Mouse (Mus musculus): ENCODE data around the gene Prap1.
A peak's percentile ranks its signal among the peaks of the same experiment; 100 is the strongest.
"Not testable (repeated sequence)": the region's sequence is repeated elsewhere in the genome, so short reads cannot be mapped to it uniquely, and the experiment has no call there.

Gene Prap1

DNA sequence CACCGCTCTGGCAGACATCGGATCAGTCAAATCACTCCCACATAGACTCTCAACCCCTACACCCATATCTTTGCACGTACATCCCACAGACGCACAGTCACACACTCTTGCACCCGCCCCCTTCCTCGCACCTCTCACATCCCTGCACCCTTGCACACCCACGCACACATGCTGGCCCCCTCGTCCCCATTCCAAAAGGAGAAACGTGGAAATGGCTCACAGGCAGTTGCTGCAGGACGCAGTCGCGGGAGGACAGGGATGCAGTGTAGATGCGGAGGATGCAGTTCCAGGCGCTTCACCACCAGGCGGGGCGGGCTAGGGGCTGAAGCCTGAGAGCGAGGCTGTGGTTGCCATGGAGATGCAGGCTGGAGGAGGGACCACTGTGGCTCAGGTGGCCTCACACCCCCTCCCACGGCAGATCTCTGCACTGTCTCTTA is 10.9 kb upstream of the Prap1 start, which contains the start of gene Caly:
Gene Caly (minus strand): TSS at position 307 of the 437 bp plus-strand sequence.
- no peak for DNase-seq (ENCODE audit: low spot score)

DNA sequence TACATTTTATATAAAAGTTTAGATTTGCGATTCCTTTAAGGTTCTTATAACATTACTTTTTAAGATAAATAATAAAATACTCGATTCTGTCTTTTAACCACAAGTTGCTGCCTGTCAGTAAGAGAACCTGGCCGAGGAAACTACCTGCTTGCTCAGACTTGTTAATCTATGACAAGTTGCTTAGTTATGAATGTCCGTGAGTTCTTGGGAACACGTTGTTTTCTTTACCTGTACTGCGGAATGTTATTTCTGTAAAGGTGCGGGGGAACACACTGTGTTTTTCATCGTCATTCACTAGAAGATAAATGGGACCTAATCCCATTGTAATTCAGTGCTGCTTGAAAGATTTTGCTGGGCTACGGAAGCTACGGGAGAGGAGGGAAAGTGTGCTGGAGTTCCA is 2.6 kb upstream of the Prap1 start:
- no peak for DNase-seq (ENCODE audit: low spot score)

DNA sequence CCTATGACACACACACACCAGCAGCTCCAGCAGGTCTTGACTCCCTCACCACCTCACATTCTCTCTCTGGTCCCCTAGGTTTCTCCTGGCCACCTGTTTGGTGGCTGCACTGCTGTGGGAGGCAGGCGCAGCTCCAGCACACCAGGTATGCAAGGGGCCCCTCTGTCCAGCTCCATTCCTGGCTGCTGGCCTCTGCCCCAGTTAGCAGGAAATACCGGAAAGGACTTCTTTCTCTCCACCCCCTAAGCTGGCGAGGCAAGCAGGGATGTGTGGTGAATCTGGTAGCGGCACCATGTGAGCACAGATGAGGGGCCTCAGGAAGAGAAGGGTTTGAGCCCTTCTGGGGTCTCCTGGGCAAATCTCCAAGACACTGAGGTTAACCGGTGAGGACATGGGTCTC is 1.8 kb downstream of the Prap1 start:
- no peak for DNase-seq (ENCODE audit: low spot score)

DNA sequence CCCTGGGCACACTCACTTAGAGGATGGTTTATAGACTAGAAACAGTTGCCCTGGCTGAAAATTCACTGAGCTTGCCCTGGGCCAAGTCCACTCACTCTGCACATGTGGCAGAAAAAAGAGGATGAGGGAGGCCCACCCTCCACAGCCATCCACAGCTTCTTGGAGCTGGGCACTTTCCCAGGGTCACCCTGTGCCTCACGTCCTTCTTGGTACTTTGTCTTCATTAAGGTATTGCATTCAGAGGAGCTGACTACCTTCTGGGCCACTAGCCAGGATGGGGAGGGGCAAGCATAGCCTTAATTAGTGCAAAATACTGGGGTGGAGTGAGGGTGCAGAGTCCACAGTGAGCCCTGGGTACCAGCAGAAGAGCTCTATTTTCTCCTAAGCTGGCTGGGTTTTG is 2.4 kb downstream of the Prap1 start:
- no peak for DNase-seq (ENCODE audit: low spot score)

DNA sequence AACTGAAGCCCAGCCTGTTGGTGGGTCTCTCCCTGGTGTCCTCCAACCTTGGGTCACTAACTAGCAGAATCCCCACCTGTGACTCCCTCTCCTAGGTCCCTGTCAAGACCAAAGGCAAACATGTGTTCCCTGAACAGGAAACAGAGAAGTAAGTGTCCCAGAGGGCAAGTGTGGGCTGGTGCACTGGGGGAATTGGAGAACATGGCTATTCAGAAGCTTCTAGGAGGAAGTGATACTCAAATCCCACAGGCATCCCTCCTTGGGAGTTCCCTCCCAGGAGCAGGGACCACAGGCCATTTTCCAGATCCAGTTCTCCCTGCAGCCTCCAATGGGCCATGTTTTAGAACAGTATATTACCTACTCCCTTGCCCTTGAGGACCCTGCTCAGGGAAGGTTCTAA is 2.9 kb downstream of the Prap1 start:
- no peak for DNase-seq (ENCODE audit: low spot score)

DNA sequence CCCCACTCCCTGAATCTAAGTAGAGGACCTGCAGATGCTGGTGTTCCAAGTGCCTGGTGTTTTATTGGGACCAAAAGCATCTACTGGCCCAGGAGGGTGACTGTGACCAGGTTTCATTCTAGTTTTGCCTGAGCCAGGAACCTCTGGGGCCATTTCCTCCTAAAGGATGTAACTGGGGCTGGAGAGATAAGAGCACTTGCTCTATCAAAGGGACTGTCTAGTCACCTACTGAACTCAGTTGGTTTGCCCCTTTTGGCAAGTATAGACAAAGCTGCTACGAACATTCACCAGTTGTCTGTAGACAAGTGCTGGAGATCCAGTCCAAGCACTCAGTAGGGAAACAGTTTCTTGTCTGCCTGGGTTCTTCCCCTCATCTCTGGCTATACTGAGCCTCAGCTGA is 5.3 kb downstream of the Prap1 start:
- DNase-seq (ENCODE audit: low spot score): no peak

DNA sequence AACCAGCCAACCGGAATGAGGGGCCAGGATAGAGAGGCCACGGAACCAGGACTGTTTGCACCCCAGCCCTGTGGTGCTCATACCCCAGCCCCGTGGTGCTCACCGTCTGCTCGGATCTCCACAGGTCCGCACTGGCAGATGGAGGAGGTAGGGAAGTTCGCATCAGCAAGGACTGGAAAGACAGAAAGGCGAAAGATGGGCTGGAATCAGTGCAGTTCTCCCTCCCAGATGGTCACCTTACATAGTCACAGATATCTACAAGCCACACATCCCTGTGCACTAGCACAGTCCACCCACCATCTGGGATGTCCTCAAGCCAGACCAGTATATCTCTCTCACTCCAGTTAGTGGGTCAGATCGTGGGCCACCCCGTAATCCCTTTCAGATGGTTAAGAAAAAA is 8.3 kb downstream of the Prap1 start:
- DNase-seq (ENCODE audit: low spot score): no peak

DNA sequence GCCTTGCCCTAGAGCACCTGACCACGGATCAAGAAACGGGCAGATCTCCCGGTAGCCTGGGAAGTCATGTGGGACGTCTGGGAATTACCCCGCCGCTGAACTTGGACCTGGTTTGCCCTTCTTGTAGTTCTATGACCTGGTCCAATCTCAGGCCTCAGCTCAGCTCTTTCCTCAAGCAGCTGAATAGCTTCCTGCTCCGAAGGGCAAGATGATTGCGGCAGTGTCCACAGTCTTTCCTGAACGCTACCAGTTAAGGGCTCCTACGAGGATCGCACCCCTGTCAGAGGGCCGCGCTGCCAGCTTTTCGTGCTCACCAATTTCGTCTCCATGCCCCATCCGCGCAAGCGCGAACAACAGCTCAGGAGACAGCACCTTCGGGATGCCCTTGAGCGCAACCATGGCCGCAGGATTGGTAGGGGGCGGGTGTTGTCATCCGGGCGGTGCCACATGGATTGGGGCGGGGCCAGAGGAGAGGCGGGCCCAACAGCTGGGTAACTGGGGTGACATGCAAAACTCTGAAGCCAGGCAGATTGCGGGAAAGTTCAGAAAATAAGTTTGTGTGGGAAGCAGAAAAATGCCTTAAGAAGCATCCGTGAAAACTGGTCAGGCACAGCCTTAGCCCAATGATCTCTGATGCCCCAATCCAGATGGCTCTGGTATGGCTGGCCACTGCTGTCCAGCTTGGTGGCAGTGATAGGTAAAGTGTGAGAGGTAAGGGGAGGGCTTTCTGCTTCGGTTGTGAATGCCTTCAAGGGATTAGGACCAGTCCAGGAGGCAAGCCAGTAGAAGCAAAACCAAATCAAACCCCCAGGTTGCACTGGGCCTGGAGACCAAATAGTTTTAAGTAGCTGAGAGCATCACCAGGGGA is 9.0 kb downstream of the Prap1 start, which contains the start of gene Fuom:
Gene Fuom (minus strand): TSS at position 449 of the 868 bp plus-strand sequence.
- DNase-seq (ENCODE audit: low spot score): peak; percentile 69

DNA sequence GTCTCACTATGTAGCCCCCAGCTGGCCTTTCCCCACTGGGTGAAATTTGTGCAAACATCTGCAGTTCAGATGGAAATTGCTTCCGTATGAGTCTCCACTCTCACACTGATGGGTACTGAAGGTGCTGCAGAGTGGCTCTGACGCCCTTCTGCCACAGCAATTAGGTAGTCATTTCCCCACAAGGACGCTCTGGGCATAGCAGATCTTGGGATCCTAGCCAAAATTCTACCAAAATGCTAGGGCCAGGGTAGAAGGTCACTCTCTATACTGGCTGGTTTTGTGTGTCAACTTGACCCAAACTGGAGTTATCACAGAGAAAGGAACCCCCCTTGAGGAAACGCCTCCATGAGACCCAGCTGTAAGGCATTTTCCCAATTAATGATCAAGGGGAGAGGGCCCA is 10.8 kb downstream of the Prap1 start:
- DNase-seq (ENCODE audit: low spot score): no peak

DNA sequence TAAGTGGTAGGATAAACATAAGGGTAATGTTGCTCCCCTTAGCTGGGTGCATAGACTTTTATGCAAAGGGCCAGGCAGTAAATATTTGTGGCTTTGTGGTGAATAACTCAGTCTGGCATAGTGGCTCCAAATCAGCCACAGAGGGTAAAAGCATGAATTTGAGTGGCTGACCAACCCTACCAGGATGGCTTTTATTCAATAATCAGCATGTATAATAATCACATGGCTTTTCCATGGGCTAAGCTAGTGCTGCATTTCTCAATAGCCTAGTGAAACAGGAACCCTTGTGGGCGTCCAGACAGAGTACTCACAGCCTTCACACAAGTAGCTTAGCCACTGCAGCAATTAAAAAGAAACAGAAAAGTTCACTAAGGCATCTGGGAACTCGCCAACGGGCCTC is 18.7 kb downstream of the Prap1 start:
- no peak for DNase-seq (ENCODE audit: low spot score)

DNA sequence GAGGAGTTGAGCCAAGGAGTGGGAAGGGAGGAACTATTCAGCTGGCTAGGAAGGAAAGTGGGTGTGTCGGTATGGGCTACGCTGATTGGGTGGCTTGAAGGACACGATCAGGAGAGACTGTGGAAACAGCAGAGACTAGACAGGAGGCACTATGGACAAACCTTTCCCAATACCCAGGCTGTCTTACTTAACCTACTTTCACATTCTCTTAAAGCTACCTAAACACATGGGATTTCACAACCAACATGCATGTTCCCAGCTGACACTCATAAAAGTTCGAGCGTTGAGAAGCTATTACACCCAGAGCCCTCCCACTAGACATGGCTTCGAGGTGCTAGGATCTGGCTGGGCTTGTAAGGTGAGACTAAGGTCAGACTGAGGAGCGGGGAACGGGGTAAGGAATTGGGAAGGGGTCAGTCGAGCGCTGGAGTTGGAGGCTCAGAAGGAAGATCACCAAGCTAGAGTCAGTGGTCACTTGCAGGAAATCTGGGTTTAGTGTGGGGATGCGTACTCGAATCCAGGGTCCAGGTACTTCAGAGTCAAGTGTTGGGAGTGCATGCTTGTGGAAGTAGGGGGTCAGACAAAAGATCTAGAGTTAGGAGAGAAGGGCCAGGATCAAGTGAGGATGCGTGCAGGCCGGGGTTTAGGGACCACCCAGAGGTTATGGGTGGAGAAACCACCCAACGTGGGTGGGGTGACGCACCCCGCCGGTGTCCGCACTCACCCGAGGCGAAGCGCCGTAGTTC is 22.6 kb downstream of the Prap1 start, which contains the start of gene Paox:
Gene Paox (plus strand): TSS at position 217 of the 746 bp plus-strand sequence.
- peak; percentile 66 for DNase-seq (ENCODE audit: low spot score)

DNA sequence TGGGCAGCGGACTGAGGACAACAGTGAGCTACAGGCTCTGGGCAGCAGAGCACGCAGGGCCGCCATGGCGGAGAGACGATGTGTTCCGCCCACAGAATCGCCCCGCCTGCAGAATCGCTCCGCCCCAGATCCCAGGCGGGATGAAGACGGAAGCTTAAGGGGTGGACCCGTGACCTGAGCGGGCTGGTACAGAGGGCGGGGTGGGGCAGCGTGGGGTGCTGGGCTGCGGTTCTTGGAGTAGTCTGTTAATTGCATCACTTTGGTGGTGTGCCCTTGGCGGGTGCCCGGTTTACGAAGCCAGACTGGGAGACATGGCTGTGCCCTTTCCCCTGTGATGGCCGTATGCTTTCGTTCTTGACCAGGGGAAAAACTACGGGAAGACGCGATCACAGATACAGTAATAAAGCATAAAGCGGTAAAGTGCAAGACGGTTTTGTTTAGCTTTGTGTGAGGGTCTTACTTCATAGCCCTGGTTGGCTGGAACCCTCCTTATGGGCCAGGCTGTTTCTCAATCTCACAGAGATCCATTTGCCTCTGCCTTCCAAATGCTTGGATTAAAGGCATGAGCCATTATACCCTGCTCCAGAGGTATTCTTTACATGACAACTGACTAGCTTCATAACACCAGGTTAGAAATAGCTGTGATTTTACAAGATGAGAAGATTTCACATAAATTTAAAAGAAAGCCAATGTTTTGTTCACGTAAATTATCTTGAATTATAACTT is 23.3 kb downstream of the Prap1 start, which contains the start of gene Echs1:
Gene Echs1 (minus strand): TSS at position 148 of the 726 bp plus-strand sequence.
- DNase-seq (ENCODE audit: low spot score): peak; percentile 86

DNA sequence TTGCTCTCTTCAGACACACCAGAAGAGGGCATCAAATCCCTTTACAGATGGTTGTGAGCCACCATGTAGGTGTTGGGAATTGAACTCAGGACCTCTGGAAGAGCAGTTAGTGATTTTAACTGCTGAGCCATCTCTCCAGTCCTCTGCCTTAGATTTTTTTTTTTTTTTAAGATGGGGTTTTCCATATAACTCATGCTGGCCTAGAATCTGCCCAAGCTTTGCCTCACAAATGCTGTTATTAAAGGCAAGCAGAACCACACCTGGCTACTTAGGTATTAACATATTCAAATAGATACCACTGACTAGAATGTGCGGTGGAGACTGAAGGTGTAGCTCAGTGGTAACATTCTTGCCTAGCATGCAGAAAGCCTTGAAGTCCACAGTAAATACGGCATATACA is 27.3 kb downstream of the Prap1 start:
- no peak for DNase-seq (ENCODE audit: low spot score)

DNA sequence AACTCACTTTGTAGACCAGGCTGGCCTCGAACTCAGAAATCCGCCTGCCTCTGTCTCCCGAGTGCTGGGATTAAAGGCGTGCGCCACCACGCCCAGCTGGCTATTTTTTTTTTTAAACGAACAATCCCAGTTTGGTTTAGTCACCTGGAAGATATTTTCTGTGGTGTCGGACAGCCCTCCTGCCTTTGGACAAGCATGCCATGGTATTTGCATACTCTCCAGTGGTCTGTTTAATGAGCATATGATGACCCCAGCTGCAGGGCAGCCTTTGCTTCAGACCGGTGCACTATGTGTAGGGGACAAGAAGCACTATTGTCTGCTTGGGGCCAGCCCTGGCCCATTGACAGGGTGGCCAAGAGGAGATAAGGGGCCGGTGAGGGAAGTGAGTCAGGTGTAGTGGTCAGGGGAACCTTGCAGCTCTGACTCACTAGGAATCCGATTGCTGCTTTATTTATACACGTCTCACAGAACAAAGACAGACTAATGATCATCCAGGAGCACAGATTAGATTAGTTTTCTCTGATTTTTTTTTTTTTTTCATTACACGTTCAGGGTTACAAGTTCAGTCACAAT is 28.2 kb downstream of the Prap1 start:
- DNase-seq (ENCODE audit: low spot score): no peak

DNA sequence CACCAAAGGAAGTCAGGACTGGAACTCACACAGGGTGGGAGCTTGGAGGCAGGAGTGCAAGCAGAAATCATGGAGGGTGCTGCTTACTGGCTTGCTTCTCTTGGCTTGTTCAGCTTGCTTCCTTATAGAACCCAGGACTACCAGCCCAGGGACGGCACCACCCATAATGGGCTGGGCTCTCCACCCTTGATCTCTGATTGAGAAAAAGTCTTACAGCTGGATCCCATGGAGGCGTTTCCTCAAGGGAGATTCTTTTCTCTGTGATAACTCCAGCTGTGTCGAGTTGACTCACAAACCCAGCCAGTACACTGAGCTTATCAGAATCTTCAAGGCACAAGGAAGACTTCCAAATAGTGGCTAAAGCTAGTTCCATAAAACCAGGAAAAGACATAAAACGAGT is 29.6 kb downstream of the Prap1 start:
- no peak for DNase-seq (ENCODE audit: low spot score)

DNA sequence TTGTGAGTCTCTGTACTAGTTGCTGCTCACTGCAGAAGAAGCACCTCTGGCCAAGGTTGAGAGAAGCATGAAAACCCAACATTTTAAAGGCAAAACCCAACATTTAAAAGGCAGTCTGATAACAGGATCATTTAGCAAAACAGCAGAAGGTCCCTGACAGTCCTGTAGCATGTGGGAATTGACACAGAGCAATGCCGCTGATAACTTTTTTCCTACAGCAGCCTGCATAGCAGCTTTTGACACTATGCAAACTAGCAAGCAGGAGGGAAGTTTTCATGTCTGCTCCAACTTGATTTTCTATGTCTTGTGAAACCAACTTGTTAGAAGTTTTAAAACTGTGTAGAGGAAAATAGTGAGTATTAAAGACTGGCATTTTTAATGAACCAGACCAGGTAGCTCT is 31.2 kb downstream of the Prap1 start:
- no peak for DNase-seq (ENCODE audit: low spot score)

DNA sequence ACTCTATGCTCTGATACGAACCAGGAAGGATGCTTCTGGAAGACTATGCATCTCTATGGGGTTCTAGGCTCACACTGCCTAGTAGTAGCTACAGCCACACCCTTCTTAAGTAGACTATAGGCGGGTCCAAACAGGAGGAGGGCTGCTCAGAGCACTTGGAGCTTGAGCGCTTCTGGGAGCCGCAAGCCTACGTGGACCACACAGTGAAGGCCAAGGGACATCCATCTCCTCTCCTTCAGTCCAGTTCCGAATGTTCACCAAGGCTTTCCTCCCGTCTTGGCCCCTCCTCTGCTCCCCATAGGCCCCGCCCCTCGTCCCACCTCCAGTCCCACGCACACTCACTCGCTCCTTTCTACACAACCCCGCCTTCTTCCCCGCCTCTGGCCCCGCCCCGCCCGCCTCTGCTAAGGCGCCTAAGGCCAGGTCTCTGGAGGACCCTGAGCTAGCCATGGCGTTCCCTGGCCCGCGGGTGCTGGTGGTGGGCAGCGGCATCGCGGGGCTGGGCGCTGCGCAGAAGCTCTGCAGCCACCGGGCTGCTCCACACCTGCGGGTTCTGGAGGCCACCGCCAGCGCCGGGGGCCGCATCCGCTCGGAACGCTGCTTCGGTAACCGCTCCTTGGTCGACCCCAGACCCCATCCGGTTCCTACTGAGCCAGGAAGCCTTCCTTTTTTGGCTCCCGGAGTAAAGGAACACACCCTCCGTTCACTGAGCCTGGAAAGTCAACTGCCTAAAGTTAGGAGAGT is 32.3 kb downstream of the Prap1 start:
- peak; percentile 97 for DNase-seq (ENCODE audit: low spot score)

DNA sequence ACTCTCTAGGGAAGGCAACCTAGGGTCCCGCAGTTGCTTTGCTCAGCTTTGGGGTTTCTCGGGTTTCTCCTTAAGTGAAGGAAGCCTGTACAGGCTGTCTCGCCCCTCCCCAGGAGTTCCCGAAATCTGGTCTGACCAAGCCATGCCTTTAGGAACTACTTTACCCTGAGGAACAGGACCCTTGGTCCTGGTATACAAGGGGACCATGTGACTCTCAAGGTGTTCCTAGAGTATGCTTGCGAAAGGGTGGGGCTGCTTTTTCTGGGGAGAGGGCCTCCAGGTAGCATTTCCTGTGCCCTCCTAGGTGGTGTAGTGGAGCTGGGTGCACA is 32.8 kb downstream of the Prap1 start:
- peak; percentile 6 for DNase-seq (ENCODE audit: low spot score)

DNA sequence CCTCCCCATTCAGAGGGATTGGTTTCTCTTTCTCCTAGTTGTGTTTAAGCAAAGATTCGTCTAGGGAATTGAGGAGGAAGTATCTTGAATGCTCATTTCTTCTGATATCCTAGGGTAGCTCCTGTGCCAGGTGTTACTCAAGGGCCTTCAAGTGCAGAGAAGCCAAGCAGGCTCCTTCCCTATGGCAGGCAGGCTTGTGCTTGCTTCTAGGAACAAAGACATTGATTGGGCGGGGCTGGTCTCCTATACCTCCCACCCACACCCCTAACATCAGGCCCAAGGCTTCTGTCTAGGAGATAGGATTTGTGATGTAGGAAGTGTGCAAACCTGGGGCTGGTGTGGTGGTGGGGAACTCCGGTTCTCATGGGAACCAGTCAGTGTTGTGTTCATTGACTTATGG is 33.7 kb downstream of the Prap1 start:
- DNase-seq (ENCODE audit: low spot score): no peak

DNA sequence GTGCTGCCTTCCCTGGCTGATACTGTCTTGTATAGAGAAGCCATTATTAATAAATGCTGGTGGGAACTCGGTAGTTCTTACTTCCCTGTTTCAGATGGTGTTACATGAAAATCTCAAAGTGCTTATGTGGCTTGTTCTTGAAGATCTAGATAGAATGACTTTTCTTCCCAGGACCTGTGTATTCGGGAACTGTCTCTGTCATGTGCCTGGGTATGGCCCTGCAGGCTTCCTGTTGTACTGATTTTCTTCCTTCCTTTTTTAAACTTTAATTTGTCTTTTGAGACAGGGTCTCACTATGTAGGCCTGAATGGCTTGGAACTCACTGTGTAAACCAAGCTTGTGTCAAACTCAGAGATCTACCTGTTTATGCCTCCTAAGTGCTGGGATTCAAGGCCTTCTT is 34.7 kb downstream of the Prap1 start:
- DNase-seq (ENCODE audit: low spot score): no peak

DNA sequence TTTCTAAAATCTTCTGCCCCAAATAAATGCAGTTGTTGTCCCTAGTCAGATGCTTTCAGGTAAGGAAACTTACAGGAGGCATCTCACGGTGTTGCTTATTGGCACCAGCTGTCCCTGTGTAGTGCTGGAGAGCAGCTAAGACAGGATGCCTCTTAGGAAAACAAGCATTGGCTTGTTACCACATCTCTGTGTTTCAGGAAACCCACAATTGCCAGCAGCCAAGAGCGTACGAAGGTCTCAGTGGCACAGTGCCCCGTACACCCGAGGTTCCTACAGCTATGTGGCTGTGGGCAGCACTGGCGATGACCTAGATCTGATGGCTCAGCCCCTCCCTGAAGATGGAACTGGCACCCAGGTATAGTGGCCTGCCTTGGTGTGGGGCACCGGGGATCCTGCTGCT is 39.0 kb downstream of the Prap1 start:
- not testable (repeated sequence) for DNase-seq (ENCODE audit: low spot score)

Data from yolk sac, embryonic 10.5 days (tissue).